Mouse (Mus musculus): ENCODE data around the gene Cabp1.

The Cabp1 gene

DNA sequence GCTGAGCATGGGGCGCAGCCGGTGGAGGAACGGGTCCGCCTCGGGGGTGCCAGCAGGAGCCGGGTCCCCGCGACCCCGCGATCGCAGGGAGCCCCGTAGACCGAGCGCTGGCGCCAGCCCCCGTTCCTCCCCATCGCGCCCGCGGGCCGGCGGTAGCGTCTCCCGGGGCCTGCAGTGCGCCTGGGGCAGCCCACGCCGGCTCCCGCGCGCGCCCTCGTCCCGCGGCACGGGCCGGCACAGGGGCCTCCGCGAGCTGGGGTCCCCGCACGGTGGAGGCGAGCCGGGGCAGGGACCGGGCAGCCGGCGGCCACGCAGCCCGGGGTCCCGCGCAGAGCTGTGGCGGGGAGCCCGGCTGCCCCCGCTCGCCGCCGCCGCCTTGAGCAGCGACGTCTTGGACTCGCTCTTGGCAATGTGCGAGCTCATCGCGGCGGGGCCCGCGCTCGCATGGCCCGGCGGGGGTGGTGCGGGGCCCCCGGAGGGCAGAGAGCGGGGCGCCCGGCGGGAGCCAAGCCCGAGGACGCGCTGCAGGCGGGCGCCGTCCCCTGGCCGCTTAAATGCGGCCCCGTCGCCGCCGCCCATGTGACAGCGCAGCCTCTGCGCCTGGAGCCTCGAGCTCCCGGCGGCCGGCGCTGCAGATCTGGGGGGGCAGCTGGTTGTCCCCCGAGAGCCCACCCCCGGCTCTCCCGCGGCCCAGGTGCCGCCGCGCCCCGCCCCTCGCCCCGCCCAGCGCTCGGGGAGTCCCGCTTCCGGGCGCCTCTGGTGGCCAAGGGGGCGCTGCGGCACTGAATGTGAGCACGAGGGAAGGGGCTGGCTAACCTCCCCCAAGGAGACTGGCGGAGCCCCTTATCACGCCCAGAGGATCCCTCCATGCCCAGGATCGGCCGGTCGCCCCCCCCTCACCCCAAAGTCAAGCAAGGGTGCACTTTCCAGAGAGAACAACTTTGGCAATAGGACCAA lies at the start of gene Cabp1:
Gene Cabp1, minus strand, starts transcription at position 713 of the 957 bp plus-strand sequence.
- no peak for DNase-seq (ENCODE audit: low read depth, low spot score)

DNA sequence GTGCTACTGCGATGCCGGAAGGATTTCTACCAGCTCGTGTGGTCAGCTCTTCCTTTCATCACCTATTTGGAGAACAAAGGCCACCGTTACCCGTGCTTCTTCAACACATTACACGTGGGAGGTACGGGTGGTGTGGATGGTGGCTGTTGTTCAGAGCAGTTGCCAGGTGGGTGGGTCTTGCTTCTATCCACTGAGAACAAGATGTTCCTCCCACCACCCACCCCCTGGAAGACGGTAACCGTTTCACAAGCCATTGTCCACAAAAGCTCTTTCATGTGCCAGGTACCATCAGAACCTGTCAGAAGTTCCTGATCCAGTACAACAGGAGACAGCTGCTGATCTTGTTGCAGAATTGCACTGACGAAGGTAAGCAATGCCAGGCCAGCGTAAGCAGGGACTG lies 46.0 kb upstream of the Cabp1 start:
- no peak for DNase-seq (ENCODE audit: low read depth, low spot score)

DNA sequence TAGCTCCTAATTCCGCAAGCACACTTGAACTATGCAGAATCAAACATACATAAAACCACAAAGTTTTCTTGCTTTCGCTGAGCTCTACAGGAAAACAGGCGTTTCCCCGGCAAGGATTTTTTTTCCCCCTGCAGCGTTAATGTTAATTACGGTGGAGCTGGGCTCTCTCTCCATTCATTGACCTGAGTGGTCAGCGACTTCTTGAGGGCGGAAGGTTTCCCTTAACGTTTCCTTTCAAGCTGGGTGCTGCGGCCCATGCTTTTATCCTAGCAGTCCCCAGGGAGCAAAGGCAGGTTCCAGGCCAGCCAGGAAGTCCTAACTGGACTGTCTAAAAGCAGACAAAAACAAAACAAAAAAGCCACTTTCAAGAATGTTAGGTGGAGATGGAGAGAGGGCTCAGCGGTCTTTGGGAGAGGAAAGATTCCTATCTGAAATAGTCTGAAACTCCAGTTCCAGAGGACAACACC lies 44.6 kb upstream of the Cabp1 start:
- DNase-seq (ENCODE audit: low read depth, low spot score): peak; percentile 52

DNA sequence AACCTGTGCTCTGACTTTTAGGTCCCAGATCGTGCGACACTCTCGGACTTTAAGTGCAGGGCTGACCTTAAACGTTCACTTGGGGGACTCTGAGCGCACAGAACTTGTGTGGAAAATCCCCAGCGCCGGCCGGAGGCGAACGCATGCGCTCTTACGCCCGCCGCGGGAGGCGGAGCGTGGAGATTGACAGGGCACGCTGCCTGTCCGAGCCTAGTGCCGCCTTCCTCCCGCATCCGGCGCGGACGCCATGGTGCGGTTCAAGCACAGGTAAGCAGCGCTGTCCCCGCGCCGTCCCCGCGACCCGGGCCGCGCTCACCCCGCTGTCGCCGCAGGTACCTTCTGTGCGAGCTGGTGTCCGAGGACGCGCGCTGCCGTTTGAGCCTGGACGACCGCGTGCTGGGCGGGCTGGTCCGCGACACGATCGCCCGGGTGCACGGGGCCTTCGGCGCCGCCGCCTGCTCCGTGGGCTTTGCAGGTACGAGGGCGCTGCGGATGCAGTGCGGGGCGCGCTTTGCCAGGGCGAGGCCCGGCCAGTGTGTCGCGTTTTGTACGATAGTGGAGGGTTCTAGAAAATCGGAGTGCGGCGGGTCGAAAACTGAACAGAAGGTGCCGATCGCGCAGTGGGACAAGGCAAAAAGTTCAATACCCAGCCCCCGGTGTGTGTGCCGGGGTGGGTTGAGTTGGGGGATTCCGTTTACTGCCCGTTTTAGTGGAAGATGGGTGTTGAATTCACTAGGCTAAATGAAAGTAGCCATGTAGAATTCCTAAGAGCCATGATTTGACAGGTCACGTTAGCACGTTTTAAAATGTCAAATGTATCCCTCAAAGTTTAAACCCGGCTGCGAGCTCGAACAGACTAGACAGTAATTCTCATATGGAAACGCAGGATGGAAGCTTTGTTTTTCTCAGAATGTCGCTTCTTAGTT lies 43.9 kb upstream of the Cabp1 start:
- DNase-seq (ENCODE audit: low read depth, low spot score): peak; percentile 94

DNA sequence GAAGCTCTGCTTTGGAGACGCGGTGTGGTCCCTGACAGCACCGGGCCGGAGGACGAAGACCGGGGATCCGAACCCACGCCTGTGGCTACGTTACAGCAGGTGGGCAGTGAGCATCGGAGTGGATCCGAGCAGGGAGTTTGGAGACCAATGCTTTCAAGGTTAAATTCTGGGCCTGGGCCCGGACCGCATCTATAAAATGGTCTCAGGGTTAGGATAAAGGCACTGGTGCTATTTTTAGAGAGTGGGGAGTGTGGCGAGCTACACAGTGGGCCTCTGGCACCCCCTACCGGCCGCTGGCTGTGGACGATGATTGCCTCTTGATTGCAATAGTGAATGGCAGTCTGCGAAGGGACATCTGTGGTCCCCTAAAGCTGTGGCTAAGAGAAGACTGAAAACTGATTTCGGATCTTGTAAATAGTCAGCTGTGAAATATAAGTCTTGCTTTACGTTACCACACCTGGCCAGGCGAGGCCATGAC lies 41.6 kb upstream of the Cabp1 start, which contains the start of gene Pop5:
Gene Pop5, plus strand, starts transcription at position 51 of the 478 bp plus-strand sequence.
- peak; percentile 96 for DNase-seq (ENCODE audit: low read depth, low spot score)

DNA sequence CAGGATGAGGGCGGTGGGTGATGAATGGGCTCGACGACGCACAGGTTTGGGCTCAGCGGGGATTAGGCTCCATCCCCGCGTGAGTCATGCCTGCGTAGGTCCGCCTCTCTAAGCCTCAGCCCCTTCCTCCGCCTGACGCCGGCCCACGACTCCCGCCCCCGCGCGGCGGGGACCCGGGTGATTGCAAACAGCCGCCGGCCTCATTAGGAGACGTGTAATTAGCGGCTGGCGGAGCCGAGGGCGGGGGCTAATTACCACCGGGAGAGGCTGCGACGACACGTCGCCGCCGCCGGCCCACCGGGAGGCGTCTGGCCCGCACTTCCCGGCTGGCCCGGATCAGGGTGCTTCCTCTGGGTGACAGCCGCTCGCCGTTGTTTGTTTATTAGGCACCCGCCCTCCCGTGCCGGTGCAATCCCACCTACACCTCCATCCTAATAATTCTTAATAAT lies 41.2 kb upstream of the Cabp1 start:
- DNase-seq (ENCODE audit: low read depth, low spot score): peak; percentile 73

DNA sequence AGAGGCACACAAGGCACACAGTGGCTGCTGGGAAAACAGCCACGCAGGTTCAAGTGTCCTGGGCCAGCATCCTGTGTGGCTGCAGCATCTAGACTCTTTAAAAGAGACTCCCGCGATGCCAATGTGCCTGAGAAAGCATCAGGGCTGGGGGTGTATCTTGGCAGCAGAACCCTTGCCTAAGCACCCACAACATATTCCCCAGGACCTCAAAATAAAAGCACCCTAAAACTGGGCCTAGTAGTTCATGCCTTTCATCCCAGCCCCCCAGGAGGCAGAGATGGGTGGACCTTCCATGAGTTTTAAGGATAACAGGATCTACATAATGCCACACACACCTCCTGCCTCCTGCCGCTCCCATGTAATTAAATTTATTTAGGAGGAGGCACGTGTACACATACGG lies 40.3 kb upstream of the Cabp1 start:
- DNase-seq (ENCODE audit: low read depth, low spot score): no peak

DNA sequence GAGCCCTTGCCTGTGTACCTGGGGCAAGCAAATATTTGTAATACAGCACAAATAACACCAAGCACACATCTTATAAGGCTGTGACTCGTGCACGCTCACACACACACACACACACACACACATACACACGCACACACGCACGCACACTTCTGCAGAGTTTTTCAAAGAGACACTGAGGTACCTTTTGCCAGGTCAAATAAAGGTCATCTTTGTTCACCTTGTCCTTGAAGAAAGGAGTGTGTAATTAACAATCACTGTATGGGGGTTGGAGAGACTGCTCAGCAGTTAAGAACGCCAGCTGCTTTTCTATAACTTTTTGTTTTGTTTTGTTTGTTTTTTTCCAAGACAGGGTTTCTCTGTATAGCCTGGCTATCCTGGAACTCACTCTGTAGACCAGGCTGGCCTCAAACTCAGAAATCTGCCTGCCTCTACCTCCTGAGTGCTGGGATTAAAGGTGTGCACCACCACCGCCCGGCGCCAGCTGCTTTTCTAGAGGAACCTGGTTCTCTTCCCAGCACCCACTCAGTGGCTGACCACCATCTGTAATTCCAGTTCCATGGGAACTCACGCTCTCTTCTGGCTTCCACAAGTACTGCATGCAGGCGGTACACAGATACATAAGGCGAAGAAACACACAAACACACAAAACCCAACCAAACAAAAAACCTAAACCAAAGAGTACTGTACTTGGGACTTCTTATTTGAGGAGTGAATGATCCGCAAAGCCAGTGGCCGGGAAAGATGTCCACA lies 39.0 kb upstream of the Cabp1 start:
- no peak for DNase-seq (ENCODE audit: low read depth, low spot score)

DNA sequence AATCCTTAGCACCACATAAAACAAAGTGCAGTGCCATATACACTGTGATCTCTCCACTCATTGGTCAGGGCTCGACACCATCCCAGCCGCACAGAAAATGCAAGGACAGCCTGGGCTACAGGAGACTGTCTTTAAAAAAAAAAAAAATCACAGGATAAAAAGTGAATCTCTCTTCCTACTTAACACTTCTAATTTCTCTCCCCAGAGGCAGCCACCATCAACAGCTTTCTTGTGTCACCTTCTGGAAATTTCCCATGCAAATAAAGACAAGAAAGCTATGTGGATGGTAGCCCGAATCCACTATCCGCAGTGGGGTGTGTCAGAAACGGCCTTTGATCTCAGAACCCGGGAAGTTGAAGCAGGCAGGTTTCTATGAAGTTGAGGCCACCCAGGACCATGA lies 38.3 kb upstream of the Cabp1 start:
- no peak for DNase-seq (ENCODE audit: low read depth, low spot score)

DNA sequence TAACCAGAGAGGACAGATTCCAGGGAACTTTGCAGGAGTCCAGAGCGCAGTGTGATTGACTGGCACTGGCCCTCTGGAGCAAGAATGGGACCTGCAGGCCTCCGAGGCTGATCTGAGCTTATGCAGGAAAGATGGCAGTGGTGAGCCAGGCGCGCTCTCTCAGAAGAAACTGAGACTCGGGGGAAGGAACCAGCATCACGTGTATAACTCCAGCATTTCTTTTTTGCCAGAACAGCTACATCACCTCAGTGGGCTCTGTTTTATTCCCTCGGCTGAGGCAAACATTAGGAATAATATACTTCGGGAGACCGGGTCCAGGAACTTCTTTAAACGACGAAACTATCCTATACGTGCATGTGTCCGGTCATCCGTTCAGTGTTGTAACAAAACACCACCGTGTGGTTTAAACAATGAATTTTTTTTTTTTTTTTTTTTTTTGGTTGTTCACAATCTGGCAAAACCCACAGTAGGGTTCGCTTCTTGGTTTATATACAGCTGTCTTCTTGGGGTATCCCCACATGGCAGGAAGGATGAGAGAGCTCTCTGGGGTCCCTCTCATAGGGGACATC lies 37.5 kb upstream of the Cabp1 start:
- DNase-seq (ENCODE audit: low read depth, low spot score): no peak

DNA sequence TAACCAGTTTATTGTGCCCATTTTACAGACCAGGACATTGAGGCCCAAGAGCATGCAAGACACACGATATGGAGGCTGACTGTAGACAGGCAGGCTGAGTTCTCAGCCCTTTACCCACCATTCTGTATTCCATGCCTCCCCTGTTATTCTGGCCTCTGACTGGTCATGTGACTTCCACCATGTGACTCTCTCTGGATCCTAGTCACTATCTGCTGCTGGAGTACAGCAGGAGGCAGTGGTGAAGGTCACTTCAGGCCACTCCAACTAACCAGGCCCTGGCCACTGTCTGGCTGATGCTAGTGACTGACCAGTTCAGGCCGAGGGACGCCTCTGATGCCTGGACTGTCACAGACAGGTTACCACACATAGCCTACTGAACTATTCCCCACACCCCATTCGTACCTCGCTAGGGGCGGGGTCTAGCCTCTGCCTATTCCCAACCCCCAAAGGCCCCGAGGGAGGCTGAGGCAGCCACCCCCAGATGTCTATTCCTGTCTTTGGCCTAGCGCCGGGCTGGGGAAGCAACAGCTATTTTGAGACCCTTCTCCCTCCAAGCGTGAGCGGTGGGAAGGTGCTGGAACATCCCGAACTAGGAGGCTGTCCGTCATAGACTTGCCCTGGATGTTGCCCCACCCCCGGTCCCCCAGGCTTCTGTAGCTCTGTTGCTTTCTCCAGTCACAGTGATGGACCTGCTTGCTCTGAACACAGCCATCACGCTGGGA lies 36.8 kb upstream of the Cabp1 start:
- no peak for DNase-seq (ENCODE audit: low read depth, low spot score)

DNA sequence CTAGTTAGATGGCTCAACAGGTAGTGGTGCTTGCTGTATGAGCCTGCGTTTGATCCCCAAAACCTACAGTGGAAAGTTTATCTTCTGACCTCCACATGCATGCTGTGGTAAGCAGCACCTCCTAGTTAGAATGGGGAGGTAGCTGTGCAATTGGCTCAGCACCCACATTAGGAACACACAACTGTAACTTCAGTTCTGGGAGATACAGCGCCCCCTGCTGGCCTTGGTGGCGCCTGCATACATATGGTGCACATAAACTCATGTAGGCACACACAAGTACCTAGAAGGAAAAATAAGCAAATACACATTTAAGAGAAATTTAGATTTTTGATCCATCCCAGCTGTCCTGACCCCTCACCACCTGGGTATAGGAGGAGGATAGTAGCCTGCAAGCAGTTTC lies 28.3 kb upstream of the Cabp1 start:
- DNase-seq (ENCODE audit: low read depth, low spot score): no peak

DNA sequence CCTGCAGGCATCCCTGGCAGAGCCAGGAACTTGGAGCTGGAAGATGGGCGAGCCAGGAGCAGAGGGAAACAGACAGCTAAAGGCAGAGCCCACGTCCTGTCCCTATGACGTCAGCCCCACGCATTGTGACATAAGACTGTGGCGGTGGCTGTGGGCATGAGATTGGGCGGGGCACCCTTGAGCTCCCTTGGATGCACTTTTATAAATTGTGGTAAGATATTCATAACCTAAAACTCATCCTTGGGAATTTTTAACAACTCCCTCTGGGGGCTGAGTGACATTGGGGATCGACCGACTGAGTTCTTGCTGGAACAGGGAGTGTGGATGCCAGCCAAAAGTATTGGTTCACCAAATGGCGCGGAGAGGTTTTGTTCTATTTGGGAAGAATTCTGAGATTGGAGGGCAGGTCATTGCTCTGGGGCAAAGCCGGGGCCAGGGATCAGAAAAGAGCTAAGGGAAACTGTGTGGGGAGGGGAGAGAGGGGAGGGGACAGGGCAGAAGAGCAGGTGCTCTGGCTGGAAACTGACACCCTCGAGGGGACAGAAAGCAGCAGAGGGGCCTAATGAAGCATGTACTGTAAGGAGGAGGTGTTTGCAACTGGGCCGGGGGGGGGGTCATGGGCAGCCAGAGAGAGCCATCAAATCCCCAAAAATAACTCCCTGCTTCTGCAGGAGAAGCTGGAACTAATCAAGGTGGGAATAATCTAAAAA lies 26.9 kb upstream of the Cabp1 start:
- DNase-seq (ENCODE audit: low read depth, low spot score): no peak

DNA sequence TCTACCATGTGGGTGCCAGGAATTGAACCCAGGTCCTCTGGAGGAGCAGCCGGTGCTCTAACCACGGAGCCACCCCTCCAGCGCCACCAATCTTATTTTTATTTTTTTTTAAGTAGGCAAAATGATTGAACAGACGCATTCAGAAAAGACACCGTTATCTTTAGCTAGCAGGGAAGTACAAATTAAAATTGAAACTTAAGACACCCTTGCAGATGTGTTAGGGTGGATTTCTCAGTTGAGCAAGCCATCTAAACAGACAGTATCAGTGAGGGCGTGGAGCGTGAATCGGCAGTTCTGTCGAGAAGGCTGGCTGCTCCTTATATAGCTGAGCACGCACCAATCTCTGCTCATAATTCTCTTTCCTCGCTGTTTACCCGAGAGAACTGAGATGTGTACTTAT lies 23.8 kb upstream of the Cabp1 start:
- DNase-seq (ENCODE audit: low read depth, low spot score): no peak

DNA sequence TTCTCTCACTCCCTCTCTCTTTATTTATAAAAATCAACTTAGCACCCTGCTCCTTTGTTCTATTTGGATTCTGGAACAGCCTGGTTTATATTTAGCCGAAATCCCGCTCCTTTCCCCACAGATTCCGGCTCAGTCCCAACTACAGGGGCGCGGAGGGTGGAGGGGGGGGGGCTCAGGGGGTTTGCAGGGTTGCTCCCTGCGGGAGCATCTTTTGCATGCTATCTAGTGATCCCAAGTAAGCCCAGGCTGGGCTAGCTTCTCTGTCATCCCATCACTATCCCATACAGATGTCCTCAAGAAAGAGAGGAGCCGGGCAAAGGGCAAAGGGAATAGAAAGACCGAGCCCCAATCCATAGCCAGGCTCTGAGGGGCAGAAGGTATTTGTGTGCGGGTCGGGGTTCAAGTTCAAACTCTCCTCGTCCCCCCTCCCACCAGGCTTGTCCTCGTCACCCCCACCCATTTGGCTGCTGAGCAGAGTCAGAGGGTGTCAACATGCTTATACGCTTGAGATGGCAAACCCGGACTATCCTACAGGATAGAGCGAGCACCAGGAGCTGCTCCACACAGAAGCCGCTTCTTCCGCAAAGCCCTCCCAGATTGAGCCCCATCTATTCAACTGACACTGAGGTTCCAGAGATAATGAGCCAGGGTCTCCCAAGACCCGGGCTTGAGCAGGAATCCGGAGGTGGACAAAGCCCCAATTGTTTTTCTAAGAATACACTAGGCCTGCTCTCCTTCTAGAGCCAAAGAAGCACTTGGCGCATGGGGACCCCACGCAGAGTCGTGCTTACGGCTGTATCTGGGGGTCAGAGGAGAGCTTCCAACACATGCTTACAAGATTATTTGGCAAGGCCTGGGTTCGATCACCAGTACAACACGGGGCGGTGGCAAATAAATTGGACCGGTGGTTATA lies 21.3 kb upstream of the Cabp1 start:
- no peak for DNase-seq (ENCODE audit: low read depth, low spot score)

DNA sequence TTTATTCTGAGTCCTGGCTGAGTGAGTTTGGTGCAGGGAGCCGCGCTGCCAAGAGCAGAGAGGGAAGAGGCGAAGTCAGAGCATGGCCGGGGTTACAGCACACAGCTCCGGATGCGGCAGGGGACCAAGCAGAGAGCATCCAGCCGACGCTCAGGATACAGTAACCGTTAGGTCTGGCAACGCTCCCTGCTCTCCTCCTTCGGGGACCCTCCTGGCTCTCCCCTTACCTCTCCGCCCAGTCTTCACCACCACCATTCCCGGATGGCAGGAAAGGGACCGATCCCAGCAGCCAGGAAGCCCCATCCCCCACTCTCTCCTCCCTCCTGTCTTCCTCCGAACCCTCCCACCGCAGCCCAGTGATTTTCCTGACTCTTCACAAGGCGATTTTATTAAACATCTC lies 20.7 kb upstream of the Cabp1 start:
- DNase-seq (ENCODE audit: low read depth, low spot score): no peak

DNA sequence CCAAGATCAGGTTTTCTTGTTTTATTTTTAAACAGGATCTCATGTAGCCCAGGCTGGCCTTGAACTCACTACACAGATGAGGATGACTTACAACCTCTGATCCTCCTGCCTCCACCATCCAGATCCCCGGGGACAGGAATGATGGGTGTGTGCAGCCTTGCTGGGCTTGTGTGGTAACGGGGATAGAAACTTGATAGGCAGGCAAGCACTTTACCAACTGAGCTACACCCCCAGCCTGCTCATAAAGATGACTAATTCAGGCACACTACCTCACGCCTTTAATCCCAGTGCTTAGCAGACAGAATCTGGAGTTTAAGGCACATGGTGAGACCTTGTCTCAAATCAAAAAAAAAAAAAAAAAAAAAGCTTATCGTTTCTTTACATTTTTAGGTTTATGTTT lies 18.7 kb upstream of the Cabp1 start:
- DNase-seq (ENCODE audit: low read depth, low spot score): peak; percentile 68

DNA sequence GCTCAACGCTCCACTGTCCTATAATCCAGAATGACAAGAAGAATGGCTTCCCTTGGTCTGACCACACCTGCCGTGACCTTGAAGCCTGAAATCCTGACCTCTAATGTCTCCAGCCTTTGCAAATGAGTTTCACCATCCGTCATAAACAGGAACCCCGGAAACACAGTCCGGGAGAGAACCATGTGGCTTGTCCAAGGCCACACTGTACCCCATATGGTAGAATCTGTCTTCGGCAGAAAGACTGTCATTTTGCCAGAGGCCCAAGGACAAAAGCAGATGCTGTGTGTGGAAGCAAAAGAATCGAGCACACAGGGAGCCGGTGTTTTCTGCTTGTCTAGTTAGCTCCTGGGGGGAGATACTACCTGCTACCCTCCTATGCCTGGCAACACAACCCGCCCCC lies 18.3 kb upstream of the Cabp1 start:
- no peak for DNase-seq (ENCODE audit: low read depth, low spot score)

DNA sequence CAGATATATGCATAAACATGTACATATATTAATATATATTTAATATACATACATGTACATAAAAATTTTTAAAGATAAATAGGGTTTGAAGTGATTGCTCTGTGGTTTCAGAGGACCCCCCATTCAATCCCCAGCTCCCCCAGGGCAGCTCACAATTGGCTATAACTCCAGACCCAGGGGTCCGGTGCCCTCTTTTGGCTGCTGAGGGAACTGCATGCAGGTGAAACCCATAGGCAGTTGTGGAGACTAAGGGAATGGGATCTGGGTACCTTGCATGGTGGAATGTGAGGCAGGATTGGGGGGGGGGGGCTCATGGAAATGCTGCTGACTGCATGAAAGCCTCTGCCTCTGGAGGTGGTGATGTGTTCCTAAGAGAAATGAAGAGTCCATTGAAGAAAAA lies 16.2 kb upstream of the Cabp1 start:
- DNase-seq (ENCODE audit: low read depth, low spot score): peak; percentile 62
